Mouse (Mus musculus): ENCODE data around the gene Slc6a9.

Gene Slc6a9

GRCm38 (mm10) chr4:117914031-117914430, 79.7 kb downstream of the Slc6a9 start:
- peak; percentile 53 to 63 for DNase-seq

GRCm38 (mm10) chr4:117914591-117915442, 80.5 kb downstream of the Slc6a9 start, which contains the start of gene Ipo13:
Gene Ipo13 (minus strand): TSS chr4:117914999.
- peak; percentile 91 to 95 for DNase-seq

- no peak for DNase-seq
These were observed 81.3 kb downstream of the Slc6a9 start for GRCm38 (mm10) chr4:117915489-117916105.

GRCm38 (mm10) chr4:117916386-117916785, 82.1 kb downstream of the Slc6a9 start:
- DNase-seq: no peak

GRCm38 (mm10) chr4:117917402-117917801, 83.1 kb downstream of the Slc6a9 start:
- no peak for DNase-seq

- no peak for DNase-seq
These were observed 83.5 kb downstream of the Slc6a9 start for GRCm38 (mm10) chr4:117917847-117918246.

- DNase-seq: no peak
These were observed 84.0 kb downstream of the Slc6a9 start for GRCm38 (mm10) chr4:117918261-117918660.

GRCm38 (mm10) chr4:117918762-117919161, 84.5 kb downstream of the Slc6a9 start:
- no peak for DNase-seq

- no peak for DNase-seq
These were observed 87.1 kb downstream of the Slc6a9 start for GRCm38 (mm10) chr4:117921358-117921757.

- no peak for DNase-seq
These were observed 89.1 kb downstream of the Slc6a9 start for GRCm38 (mm10) chr4:117923450-117923849.
